Mouse (Mus musculus): ENCODE results near the gene Ormdl3.
"Not testable (repeated sequence)": the region's sequence is repeated elsewhere in the genome, so short reads cannot be mapped to it uniquely, and the experiment has no call there.

The Ormdl3 gene

DNA sequence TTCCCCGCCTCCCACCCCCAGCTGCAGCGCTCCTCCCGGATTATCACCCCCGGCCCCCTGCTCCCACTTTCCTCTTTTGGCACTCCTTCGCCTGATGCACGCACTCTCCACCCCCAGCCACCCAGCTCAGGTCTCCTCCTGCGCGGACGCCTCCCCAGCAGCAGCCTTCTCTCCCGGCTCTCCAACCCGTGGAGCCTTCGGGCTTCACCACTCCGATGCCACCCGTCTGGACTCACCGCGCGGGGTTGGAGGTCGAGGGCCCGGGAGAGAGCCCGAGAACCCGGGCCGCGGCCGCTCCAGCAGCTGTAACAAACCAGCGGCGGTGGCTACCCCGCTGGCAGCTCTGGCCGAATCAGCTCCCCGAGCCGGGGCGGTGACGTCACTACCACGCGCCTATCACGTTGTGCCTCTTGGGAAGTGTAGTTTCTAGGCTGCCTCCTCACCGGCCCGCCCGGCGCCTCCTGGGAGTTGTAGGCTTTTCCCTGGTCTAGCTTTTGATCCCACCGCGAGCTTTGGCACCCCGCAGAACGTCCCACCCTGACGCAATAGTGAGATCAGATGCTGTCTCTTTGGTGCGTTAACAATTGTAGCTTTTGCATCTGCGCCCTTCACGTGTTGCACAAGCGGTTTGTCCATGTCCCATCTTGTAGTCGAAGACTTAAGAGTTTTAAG is at the start of gene Ormdl3:
Gene Ormdl3 (minus strand): TSS at position 477 of the 672 bp plus-strand sequence.
- peak; percentile 99 to 100 for DNase-seq

DNA sequence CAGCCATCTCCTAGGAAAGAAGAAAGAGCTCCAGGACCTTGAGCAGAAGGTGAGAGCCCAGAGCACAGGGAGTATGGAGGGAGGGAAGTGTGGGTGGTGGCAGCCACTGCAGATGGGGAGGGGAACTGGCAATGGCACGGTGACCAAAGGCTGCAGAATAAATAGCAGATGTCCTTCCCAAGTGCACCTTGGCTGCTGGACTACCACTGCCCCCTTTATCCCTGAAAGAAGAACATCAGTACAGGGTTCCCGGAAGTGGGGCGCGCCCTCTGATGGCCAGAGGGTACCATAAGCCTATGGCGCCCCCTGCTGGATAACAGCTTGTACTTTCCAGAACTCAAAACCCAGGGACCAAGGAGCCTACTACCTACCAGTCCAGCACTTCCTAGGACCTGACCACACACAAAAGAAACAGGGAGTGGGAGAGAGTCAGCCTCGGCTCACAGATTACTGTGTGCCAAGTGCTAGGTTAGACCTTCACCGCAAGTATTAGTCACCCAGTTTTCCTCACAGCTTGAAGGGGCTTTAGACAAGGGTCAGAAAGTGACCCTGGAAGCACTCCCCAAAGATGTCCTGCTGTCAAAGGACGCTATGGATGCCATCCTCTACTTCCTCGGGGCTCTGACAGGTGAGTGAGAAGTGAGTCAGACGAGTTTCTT is 48.3 kb upstream of the Ormdl3 start:
- peak; percentile 9 to 54 for DNase-seq

DNA sequence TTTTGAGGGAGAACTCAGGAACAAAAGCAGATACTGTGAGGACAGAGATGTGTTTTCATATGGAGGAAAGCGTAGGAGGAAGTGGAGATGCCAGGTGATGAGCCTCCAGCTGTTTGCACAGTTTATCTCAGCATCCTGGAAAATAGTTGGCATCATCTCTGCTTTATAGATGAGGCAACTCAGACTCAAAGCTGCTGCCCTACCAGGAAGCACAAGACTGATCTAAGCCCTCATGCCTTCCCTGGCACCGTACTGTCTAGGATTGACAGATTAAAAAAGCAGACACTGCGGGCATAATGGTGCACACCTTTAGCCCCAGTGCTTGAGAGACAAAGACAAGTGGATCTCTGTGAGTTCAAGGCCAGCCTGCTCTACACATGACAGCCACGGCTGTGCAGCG is 43.5 kb upstream of the Ormdl3 start:
- no peak for DNase-seq

DNA sequence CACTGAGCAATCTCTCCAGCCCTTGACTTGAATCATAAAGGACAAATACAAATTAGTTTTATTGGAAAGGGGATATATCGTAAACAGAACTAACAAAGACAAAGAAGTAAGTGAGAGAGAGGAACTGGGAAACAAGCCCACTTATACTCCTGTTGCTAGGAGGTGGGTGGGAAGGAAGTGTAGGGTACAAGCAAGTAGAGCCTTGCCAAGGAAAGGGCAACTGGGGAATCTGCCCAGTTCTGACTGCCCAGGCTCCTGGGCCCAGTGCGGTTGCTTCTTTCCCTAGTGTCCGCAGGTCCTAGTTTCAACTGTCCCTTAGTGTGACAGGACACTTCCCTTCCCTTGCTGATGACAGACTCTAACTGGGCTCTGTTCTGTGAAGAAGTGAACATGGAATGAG is 41.5 kb upstream of the Ormdl3 start:
- DNase-seq: no peak

DNA sequence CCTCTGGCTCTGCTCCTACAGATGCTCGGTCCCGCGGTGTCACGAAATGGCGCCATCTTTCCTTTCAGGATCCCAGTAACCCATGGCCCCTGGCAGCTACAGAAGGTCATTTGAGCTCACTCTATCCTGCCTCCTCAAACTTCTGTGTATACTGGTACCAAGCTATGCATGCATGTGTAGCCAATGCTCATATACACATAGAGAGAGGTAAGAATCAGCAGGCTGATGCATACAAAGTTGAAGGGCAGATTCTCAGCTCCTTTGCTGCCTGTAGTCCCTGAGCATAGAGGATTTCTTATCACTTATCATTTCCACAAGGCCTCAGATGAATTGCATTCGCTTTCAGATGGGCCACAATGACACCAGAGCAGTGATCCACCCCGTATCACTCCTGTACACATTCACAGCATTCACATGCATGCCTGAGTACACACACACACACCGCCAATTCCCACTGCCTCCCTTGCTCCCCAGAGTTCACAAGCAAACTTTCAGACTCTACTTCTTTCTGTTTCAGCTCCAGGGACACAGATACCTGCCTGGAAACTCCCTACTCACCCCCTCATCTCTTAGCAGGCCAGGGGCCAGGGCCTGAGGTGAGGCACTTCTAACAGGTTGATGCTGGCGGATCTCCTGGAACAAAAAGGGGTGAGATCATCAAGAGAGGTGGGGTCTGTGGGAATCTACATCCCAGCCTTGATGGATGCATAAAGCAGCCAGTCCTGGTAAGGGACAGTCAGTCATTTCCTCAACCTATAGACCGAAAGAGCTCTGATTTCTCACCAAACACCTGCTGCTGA is 38.6 kb upstream of the Ormdl3 start, which contains the start of the genes Gm12355 and Gsdma3:
Gene Gm12355 (minus strand): TSS at position 51 of the 800 bp plus-strand sequence.
Gene Gsdma3 (plus strand): TSS at position 750 of the 800 bp plus-strand sequence.
- DNase-seq: no peak

DNA sequence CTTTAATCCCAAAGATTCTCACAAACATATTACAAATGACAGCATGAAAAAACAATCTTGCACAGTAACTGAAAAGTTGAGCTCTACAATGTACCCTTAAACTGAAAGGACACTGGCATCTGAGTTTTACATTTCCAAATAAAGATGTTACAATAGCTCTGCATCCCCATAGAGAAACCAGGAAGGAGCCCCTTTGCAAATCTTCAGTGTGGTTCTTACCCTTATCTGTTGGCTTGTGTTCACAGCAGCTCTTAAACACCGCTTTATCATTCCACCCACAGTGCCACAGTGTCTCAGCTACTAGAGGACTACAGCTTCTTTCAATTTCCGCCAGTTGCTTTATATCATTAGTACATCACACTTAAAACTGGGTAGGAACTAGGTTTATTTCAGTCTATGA is 37.2 kb upstream of the Ormdl3 start:
- DNase-seq: not testable (repeated sequence)

DNA sequence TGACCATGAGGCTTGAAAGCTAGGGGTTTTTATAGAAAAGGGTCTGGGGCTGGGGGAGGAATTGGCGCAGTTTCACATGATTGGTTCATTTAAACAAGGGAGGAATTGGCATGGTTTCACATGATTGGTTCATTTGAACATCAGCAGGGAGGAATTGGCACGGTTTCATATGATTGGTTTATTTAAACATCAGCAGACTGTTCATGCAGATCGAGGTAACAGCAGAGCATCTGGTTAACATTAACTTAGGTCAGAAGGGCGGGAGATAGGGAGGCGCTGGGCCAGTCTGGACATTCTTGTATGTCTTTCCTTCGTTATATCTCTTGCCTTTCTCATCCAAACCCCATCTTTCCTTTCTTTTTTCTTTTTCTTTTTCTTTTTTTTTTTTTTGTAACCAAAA is 36.8 kb upstream of the Ormdl3 start:
- peak in 1 of 2 experiments; percentile 11 for DNase-seq

DNA sequence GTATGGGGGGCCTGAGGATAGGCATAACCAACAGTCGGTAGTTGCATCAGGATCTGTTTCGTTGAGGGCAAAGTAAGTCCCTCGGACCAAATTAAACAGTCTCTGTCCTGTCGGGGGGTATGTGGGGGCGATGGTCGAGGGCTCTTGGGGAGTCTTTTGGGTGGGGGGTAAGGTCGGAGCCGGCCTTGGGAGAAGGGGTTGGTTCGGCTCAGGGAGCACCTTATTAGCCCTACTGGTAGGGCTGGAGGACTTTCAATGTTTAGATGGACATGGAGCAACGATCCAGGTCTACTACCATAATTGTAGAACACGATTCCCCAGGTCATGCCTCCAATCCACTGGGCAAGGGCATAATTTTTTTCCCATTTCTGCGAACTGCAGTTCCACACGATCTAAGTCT is 33.6 kb upstream of the Ormdl3 start:
- DNase-seq: no peak

DNA sequence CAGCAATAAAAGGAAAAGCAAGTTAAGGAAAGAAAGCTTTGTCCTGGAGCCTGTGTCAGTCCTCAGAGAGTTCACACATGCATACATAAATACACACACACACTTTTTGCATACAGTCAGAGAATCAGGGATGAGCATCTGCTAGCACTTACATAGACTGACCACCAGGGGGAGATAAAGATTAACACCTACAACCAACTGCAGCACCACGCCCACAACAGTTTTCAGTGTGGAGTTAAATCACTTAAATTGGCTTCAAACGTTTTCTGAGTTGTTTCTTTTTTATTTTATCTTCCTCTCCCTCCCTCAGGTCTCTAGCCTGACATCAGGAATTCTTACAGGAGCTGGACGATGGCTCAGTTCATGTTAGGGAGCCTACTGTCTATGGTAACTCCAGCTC is 19.6 kb upstream of the Ormdl3 start:
- DNase-seq: peak; percentile 51 to 52

DNA sequence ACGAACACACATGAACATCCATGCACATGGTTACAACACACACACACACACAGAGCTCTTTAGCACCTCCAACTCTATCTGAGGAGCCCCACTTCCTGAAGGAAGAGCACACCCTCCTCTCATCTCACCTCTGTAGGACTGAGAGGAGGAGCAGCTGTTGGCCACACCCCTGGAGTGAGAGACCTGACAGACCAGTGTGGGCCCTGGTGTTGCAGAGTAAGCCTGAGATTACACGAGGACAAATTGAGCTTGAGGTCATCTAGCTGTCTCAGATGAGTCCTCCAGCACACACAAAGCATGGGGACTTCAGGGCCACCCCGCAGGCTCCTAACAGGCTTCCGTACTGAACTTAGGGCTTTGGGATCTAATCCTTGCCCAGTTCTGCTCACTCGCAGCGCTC is 17.7 kb upstream of the Ormdl3 start:
- not testable (repeated sequence) for DNase-seq

DNA sequence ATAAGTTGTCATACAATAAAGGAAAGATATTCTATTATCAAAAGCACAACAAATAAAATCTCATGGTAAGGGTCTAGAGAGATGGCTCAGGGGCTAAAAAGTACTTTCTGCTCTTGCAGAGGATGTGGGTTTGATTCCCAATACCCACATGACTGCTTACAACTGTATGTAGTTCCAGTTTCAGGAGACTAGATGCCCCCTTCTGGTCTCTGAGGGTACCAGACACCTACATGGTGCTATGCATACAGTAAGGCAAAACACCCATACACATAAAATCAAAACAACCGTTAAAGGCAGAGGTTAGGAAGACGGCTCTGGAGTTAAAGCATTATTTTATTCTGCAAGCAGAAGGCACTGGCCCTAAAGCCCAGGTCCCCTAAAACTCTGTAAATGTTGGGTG is 16.8 kb upstream of the Ormdl3 start:
- no peak for DNase-seq

DNA sequence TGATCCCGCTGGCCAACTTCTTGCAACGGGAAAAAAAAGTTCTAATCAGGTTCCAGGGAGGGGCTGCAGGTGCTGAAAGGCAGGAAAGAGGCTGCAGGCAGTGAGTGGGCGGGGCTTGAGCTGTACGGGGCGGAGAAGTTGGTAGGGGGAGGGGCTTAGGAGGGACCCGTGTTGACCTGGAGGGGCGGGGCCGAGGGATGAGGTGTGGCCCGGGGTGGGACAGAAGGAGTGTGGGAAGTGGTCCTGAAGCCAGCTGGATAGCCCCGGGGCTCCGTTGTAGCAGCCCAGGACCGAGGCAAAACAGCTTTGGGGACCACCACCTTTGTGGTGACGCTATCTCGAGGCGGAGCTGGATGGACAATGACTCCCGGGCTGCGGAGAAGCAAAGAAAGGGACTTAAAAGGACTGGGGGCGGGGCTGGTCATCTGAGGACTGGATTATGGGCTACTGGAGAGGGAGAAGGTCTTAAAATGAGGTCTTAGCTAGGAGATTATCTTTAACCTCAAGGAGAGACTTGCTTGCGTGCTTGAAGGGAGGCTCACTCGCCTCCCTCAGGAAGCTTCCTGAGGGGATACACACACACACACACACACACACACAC is 15.0 kb upstream of the Ormdl3 start:
- peak in 1 of 2 experiments; percentile 44 for DNase-seq

DNA sequence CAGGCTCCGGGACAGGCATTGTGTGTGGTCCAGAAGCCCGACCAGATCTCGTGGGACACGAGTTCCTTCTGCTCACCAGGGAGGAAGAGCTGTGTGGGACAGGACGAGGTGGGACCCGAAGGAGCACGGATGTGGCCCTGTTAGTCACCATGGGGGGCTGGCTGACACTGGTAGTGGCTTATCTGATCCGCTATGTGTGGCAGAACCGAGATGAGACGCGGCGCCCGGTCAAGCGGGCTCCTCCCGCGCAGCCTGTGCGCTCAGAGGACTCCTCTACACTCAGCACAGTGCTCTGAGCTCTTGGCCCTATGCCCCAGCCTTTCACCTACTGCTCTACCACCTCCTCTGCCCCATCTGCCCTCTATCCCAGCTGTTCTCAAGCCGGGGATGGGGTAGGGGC is 12.1 kb upstream of the Ormdl3 start:
- DNase-seq: no peak

DNA sequence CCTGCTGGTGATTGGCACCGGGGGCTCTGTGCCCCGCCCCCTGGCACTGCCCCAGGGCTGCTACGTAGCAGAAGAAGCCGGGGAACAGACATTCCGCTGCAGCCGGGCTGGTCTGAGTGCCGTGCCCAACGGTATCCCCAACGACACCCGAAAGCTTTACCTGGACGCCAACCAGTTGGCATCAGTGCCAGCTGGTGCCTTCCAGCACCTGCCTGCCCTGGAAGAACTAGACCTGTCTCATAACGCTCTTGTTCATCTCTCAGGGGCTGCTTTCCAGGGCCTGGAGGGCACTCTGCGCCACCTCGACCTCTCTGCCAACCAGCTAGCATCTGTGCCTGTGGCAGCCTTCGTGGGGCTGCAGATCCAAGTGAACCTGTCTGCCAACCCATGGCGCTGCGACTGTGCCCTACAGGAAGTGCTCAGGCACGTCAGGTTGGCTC is 11.7 kb upstream of the Ormdl3 start:
- DNase-seq: no peak

DNA sequence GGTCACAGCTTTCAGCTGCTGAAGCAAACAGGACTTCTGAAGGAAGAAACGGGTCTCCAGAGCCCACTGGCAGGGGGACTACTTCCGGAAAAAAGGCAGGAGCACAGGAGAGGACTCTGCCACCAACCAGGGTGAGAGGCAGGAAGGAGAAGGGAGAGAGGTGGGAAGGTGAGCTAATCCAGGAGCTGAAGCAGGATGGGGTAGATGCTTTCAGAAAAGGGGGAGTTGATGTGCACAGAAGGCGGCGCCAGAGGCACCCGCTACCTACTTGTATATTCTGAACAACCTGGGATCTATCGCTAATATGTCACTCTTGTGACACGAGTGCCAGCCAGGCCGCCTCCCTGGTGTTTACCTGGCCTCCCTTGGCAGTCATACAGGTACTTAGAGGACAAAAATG is 10.8 kb upstream of the Ormdl3 start, which contains the start of gene Lrrc3c:
Gene Lrrc3c (plus strand): TSS at position 301 of the 400 bp plus-strand sequence.
- DNase-seq: no peak

DNA sequence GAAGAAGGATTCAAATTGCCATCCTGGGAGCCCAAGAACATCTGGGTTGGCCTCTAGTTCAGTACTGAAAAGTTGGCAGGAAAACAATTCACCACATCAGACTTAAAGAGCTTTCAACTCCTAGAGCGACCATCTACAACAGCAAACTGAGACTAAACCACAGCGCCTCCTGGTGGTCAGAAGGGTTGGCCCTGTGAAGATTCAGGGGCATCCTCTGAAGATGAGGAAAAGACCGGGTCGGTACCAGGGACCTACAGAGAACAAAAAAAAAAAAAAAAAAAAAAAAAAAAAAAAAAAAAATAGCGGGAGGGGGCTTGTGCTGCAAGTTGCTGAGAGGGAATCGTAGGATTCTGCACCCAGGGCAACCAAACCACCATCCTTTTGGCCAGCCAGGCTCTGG is 10.2 kb upstream of the Ormdl3 start:
- peak; percentile 50 to 83 for DNase-seq

DNA sequence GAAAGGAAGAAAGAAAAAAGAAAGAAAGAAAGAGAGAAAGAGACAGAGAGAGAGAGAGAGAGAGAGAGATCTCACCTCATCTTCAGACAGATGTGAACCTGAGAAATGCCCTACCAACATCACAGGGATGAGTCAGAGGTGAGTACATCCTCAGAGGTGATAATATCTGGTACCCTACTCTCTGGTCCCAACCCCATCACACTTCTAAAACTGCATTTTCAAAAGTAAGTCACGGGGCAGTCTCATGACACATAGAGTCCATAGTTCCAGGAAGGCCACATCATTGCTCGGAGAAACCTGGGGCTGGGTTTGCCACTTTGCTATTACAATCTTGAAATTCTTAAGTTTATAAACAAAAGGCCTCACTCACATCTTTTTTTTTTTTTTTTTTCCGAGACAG is 8.8 kb upstream of the Ormdl3 start:
- DNase-seq: no peak

DNA sequence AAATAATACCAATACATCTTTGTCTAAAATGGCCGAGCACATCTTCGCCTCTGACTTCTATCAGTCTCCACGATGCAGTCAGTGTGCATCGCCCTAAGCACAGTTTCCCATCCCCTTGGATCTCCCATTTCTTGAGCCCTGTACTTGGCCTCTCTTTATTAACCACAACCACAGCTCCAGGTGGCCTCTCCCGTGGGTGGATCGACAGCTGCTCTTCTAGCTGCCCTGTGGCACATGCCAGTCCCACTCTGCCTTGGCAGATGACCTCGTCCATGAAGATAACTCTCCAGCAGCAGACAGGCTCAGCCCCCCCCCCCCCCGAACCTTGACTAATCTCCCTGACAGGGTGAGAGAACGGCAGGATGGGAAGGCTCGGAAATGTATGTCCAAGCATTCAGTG is 8.3 kb upstream of the Ormdl3 start:
- no peak for DNase-seq

DNA sequence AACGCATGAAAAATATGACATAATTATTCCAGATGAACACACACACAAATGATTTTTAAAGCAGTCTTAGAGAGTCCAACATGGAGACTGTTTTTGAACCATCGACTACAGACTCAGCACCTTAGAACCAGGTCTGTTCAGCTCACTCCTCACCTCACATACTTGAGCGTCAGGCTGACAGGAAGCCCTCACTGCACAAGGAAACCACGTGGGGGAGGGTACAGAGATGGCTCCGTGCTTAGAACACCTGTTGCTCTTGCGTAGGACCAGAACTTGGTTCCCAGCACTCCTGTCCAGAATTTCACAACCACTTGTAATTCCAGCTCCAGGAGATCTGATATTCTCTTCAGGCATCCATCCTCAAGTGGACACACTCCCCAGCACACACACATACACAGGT is 7.9 kb upstream of the Ormdl3 start:
- DNase-seq: no peak

DNA sequence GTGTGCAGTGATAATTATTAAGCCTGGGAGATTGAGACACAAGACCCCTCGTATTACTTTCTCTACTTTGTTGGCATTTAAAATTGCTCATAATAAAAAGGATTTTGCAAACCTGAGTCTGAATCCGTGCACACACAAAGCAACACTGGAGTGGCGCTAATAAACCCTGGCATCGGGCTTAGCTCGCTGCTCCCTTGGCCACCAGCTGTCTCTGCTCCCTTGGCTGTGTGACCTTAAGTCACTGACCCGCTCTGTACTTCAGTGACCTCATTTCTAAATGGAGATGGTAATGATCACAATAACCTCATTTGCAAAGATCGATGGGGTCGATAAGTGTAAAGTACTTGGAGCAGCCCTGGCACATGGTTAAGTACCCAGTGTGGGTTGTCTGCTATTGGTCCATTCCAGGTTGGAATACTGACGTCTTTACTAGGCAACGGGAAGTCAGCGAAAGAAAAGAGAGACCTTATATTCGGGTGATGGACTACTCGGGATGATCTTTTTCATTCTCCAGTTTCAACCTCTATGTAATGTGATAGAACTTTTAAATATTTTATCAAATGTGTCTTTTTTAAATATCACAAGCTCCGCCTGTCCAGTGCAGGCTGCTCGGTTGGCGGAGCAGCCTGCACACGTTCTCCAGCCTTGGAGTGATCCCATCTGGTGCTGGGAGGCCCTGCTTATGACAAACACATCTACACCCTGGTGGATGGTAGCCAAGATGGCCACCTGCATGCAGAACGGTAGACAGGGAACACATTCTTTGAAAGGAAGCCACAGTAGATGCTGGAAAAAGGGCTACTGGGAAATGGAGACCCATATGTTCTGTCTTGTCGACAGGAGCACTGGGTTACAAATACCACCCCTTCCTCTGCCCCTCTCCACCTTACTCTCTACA is 3.6 kb upstream of the Ormdl3 start:
- peak; percentile 14 to 32 for DNase-seq

DNA sequence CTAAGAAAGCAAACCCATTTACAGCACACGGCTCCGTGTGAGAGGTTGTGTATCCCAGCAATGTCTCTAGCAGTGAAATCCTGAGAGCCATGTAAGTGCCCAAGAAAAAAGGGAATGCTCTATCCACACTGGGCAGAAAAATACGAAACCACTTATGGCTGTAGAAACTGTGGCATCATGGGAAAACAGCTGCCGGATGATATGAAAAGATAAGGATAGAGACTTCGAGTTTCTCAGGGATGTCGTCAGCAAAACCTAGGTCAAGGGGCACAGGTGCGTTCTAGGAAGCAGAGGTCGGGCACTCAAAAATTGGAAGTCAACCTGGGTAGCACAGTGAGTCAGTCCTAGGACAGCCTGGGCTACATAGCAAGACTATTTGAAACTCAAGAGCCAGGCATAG is 2.1 kb upstream of the Ormdl3 start:
- DNase-seq: no peak

DNA sequence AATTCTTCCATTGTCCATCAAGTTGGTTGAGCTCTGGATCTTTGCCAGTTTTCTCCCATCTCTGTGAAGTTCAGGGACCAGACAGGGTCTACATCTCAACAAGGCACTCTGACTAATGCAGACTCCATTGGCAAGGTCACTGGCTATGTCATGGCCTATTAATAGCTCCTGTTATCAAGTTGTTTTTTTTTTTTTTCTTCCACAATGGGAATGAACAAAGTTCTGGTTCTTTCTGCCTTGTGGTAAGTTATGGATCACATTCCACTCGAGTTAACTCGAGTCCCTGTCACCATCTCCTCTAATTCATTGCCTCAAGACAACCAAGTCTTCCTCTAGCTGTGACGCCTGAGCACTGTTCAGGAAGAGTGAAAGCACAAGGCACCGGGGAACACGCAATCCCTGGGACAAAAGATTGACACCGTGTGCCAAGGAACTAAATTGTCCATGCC is 1.7 kb upstream of the Ormdl3 start:
- no peak for DNase-seq

Measured in kidney, postnatal 36 days (tissue).